Mouse (Mus musculus) C2C12 (cell line): Measurements from ENCODE around the gene Thbs3.

Experiments
- CEBPB ChIP-seq: IDR thresholded peaks from one replicate; pipeline ENCODE4 v1.6.1; 2011; ENCODE audit warnings: low read depth, mild to moderate bottlenecking, control low read depth, moderate library complexity
- CTCF ChIP-seq: IDR thresholded peaks from one replicate; pipeline ENCODE4 v1.5.1; 2011; ENCODE audit not compliant: control insufficient read depth, insufficient read depth, insufficient read length
- FOSL1 ChIP-seq: IDR thresholded peaks from one replicate; pipeline ENCODE4 v1.8.0; 2011; ENCODE audit warnings: mild to moderate bottlenecking, low read length; ENCODE audit not compliant: poor library complexity, insufficient read depth, severe bottlenecking
- MAX ChIP-seq: IDR thresholded peaks from one replicate; pipeline ENCODE4 v1.6.1; 2011; ENCODE audit warnings: mild to moderate bottlenecking, control low read depth
- MYOD1 ChIP-seq: IDR thresholded peaks from one replicate; pipeline ENCODE4 v1.6.1; 2011; ENCODE audit warnings: low read depth; ENCODE audit not compliant: control insufficient read depth, insufficient read length
- MYOG ChIP-seq: IDR thresholded peaks from one replicate; pipeline ENCODE4 v1.6.1; 2011; ENCODE audit not compliant: control insufficient read depth, insufficient read length; ENCODE audit errors: extremely low read depth
- USF1 ChIP-seq: IDR thresholded peaks from one replicate; pipeline ENCODE4 v1.6.1; 2011; ENCODE audit warnings: low read depth, mild to moderate bottlenecking, control low read depth, moderate library complexity

DNA sequence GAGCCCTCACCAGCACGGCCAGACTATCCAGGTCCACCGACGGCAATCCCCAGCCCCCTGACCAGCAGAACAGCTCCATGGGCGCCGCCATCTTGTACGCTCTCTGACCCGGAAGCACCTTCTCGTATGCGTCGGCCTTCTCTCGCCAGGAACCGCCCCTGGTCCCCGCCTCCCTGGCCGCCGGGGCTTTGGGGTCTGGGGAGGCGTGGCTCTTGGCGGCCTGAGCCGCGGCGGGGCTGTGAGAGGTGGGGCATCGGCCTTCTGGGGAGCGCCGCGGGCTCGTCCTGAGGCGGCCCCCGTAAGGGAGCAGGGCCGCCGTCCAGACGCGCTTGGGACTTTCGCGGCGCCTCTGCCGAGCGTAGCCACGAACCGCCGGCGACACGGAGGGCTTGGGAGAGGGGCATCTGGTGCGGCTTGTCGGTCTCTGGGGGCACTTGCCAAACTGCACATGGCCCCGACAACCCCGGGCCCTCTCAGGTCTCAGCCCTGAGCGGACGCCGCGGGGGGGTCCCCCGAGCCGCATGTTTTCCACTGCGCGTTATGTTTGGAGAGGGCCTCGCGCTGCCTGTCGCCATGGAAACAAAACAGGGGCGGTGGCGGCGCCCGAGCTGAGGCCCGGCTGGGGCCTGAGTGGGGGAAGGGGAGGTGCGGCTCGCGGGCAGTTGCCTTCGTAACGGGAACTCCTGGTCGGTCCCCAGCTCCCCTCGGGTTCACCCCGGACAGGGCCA, 1.0 kb upstream of the Thbs3 start:
- no peak for TF ChIP-seq CTCF
- TF ChIP-seq MAX = no peak
- no peak for TF ChIP-seq MYOG
- TF ChIP-seq FOSL1 = no peak
- no peak for TF ChIP-seq MYOD1
- no peak for TF ChIP-seq CEBPB
- TF ChIP-seq USF1 = no peak
